Mouse (Mus musculus) thymus, postnatal 25 days (tissue): Measurements from ENCODE around the gene Gla.

Experiments used
- DNase-seq: peaks from one replicate; pipeline ENCODE4 v3.0.0; 2022

Gene Gla

GRCm38 (mm10) chrX:134600659-134601379 lies at the start of gene Gla, which contains the start of gene Hnrnph2:
TSS of gene Gla (minus strand) at chrX:134601125.
TSS of gene Hnrnph2 (plus strand) at chrX:134601179.
- peak; percentile 87 for DNase-seq

GRCm38 (mm10) chrX:134648031-134648692 lies 47.2 kb upstream of the Gla start:
- DNase-seq = peak; percentile 77

DNA sequence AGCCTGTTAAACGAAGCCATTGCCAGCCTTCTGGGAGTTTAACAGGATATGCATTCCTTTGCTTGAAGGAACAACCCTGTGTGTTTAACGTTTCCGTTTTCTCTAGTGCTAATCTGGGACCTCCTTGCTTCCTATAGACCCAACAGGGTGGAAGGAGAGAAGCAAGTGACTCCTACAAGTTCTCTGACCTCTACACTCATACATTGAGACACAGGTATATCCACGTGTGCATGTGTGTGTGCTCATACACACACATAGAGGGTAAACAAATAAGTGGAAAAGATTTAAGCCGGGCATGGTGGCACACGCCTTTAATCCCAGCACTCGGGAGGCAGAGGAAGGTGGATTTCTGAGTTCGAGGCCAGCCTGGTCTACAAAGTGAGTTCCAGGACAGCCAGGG lies 46.5 kb upstream of the Gla start:
- DNase-seq = no peak

DNA sequence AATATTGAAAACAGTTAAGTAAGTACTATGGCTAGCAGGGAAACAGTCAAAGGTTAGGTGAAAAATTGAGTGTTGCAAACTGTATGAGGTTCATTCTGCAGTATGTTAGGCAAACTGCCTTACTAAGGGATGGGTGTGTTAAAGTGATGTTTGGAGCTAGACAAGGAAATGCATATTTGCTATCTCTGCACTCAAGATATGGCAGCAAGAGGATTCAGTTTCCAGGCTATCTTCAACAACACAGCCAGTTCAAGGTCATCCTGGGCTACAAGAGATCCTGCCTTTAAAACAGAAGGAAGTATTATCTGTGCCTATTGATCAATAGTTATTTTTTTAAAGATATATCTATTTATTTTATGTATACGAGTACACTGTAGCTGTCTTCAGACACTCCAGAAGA lies 45.4 kb upstream of the Gla start:
- no peak for DNase-seq

- no peak for DNase-seq
Measured at GRCm38 (mm10) chrX:134641000-134641760, 40.3 kb upstream of the Gla start.

- DNase-seq = no peak
Measured at GRCm38 (mm10) chrX:134635860-134636259, 34.9 kb upstream of the Gla start.

- no peak for DNase-seq
Measured at GRCm38 (mm10) chrX:134635111-134635510, 34.2 kb upstream of the Gla start.

GRCm38 (mm10) chrX:134632710-134633109 lies 31.8 kb upstream of the Gla start:
- no peak for DNase-seq

DNA sequence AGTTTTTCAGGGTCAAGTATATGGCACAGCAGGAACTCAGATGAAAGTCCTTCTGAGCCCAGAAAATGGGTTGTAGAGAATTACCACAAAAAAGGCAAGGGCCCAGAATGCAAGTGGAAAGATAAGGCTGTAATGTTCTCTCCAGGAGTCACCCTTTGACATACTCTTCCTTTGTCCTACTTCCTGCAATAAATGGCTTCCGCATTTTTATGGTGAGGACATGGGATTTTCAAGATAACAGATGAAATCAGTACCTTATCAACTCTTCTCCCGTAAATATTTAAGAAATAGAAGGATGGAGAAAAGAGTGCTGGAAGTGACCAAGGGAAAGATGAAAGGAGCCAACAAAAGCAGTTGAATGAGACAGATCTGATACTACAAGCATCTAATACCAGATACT lies 27.3 kb upstream of the Gla start:
- no peak for DNase-seq

DNA sequence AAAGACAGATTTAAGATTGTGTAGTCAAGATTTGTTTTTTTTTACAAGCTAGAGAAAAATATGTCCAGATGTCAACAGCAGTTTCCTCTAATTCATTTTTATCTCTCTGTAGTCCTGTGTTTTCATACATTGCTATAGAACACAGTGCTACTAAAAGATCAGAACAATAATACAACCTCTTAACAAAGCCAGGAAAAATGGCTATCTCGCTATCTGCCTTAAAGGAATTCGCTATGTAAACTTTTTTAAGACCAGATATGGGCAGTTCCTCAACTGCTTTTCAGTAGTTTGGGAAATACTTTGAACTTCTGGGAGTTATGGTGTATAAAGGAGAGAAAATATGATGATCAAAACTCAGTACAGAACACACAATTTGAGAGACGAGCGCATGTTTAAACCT lies 22.4 kb upstream of the Gla start:
- DNase-seq = no peak

DNA sequence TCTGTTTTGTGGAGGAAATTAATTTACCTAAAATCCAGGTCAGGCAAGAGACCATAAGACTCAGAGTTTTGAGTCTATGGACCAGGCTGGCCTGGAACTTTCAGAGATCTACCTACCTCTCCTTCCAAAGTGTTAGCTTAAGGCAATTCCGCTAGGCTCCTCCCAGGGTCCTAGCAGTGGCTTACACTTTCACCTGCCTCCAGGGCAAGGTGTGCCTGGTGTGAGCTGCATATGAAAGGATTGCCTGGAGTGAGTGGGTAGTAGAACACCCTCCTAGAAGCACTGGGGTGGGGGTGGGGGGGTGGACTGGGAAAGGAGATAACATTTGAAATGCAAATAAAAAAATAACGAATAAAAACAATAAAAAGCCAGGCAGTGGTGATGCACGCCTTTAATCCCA lies 20.8 kb upstream of the Gla start:
- DNase-seq = no peak

GRCm38 (mm10) chrX:134620254-134620865 lies 19.4 kb upstream of the Gla start:
- DNase-seq = no peak

- no peak for DNase-seq
Measured at GRCm38 (mm10) chrX:134619695-134620094, 18.8 kb upstream of the Gla start.

DNA sequence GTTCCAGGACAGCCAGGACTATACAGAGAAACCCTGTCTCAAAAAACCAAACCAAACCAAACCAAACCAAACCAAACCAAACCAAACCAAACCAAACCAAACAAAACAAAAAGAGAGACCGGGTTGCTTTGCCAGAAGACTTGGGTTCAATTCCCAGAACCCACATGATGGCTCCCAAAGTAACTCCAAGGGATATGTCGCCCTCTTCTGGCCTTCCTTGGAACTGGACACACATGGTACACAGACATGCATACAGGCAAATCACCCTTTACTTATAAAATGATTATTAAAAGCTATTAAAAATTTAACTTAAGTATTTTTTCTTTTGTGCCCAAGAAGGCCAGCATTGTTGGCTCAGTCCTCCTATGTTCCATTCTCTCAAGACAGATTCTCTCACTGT lies 13.4 kb upstream of the Gla start:
- peak; percentile 35 for DNase-seq

DNA sequence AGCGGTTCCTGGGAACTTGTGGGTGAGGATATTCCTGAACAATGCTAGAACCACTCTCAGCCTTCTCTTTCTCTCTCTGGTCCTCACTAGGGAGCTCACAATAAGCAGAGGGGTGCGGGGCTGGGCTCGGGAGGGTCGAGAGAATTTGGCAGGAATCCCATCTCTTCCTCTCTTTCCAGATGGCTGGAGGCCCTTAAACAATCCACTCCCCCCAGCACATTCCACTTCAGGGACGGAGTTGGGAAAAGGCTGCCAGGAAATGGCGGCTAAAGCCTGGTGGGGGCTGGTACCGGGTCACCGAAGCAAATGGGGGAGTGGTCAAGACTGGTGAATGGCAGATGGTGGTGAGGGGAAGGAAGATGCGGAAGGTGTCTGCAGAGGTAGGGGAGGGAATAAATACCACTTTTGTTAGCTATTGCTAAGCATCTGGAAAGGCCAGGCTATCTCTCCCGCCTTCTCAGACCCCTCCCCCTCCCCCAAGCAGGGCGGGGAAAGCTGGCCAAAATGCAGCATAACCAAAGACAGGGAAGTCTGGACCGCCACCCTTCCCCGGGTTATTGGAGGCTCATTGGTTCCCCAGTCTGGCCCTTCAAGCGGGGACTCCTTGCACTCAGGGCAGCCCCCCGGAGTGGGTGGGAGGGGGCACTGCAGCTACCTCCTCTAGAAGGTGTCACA lies 11.5 kb upstream of the Gla start:
- DNase-seq = peak; percentile 6

GRCm38 (mm10) chrX:134610984-134611383 lies 10.1 kb upstream of the Gla start:
- no peak for DNase-seq

GRCm38 (mm10) chrX:134609472-134609871 lies 8.5 kb upstream of the Gla start:
- DNase-seq = peak; percentile 29

DNA sequence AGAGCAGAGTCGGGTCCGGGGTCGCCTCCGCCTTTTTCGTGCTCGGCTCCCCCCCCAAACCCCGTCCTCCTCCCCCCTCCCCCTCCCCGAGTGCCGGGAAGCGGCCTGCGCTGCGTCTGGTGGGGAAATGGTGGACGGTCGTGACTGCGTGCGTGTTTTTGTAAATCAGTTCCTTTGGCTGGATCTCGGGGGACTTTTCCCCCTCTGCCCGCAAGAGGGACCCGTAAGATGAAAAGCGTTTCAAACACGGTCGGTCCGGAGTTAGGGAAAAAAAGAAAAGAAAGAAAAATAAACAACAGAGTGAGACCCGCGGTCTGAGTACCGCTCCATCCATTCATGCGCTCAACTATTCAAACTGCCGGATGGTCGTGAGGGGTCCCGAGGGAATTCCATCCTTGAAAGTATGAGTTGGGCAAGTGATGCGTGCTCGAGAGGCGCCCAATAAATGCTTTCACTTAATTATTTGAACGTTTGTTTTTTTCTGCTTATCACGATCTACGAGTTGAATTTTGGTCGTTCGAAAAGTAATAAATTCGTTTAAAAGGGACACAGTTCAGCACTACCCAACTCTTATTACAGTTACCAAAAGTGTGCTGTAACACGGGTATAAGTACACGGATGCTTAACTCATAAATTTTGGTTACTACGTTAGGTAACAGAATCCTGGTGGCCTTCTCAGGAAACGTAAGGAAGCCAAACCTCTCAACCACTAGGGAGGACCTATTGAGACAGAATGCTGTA lies 625 bp upstream of the Gla start:
- no peak for DNase-seq

GRCm38 (mm10) chrX:134599922-134600565 lies 881 bp downstream of the Gla start:
- DNase-seq = no peak

DNA sequence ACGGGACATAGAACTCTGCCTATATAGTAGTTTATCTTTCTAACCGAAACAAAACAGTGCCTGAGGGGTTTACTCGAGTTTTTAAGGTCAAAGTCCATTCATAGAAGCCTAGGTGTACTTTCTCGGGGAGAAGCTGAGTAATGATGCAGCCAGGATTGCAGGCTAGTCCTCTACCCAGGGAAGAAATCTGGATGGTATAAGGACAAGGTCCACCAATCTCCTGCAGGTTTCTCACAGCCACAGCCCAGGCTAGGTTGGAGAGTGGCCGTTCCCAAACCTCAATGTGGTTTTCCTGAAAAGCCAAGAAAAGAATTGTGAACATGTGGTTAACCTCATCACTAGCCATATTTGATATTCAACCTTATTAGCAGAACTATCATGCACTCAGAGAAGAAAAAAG lies 11.1 kb downstream of the Gla start:
- DNase-seq = no peak

GRCm38 (mm10) chrX:134588997-134589396 lies 11.9 kb downstream of the Gla start:
- DNase-seq = no peak

DNA sequence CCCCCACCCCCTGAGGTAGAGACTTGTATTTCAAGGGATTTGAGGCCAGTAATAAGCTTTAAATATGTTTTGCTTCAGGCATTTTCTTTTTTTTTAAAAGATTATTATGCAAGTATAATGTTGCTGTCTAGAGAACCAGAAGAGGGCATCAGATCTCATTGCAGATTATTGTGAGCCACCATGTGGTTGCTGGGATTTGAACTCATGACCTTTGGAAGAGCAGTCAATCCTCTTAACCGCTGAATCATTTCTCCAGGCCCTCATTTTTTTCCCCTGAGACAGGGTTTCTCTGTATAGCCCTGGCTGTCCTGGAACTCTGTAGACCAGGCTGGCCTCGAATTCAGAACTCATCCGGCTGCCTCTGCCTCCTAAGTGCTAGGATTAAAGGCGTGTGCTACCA lies 12.7 kb downstream of the Gla start:
- no peak for DNase-seq
